Mouse (Mus musculus) myocyte (in vitro differentiated cells): Measurements from ENCODE around the gene Zfp36l1. TPM values are rescaled to one million over a fixed set of nuclear protein-coding genes. Genes with fewer than 3 reads are reported as not detected.

Experiments
- H3K27me3 ChIP-seq: one replicate; pipeline ENCODE4 v1.6.1; 2011; ENCODE audit not compliant: control insufficient read depth, insufficient read depth, insufficient read length
- H3K36me3 ChIP-seq: one replicate; pipeline ENCODE4 v1.6.1; 2011; ENCODE audit not compliant: control insufficient read depth, insufficient read depth
- H3K4me2 ChIP-seq: one replicate; pipeline ENCODE4 v1.6.1; 2011; ENCODE audit warnings: low read depth, control low read depth
- H3K4me3 ChIP-seq: one replicate; pipeline ENCODE4 v1.5.1; 2011; ENCODE audit warnings: mild to moderate bottlenecking, control low read depth, moderate library complexity
- H3K79me2 ChIP-seq: one replicate; pipeline ENCODE4 v1.6.1; 2011; ENCODE audit not compliant: control insufficient read depth, insufficient read depth
- H3ac ChIP-seq: one replicate; pipeline ENCODE4 v1.6.1; 2011; ENCODE audit not compliant: control insufficient read depth, insufficient read length
- CEBPB ChIP-seq: IDR thresholded peaks from 2 replicates; pipeline ENCODE4 v1.6.1; 2011; ENCODE audit warnings: mild to moderate bottlenecking, moderate library complexity; ENCODE audit not compliant: poor library complexity, insufficient read depth, severe bottlenecking
- E2F4 ChIP-seq: IDR thresholded peaks from one replicate; pipeline ENCODE4 v1.6.1; 2011; ENCODE audit warnings: mild to moderate bottlenecking, control low read depth, moderate library complexity; ENCODE audit not compliant: insufficient read depth
- MAX ChIP-seq: IDR thresholded peaks from one replicate; pipeline ENCODE4 v1.6.1; 2011; ENCODE audit warnings: low read depth, mild to moderate bottlenecking, control low read depth
- MYOD1 ChIP-seq, 3 experiments: IDR thresholded peaks; one replicate each; pipeline ENCODE4 v1.6.1; 2011; ENCODE audit warnings: control low read depth in 2 of 3, low read depth in 2 of 3, mild to moderate bottlenecking in 2 of 3, moderate library complexity in 1 of 3; ENCODE audit not compliant: insufficient read length in 2 of 3, control insufficient read depth in 1 of 3
- MYOG ChIP-seq, 3 experiments: IDR thresholded peaks; one replicate each; pipeline ENCODE4 v1.6.1; 2011; ENCODE audit warnings: control low read depth in 2 of 3, low read depth in 2 of 3, mild to moderate bottlenecking in 2 of 3; ENCODE audit not compliant: insufficient read length in 2 of 3, control insufficient read depth in 1 of 3, insufficient read depth in 1 of 3
- POLR2A ChIP-seq: IDR thresholded peaks from one replicate; pipeline ENCODE4 v1.6.1; 2011; ENCODE audit warnings: low read depth, mild to moderate bottlenecking, control low read depth, moderate library complexity; ENCODE audit not compliant: insufficient read length
- POLR2AphosphoS2 ChIP-seq: IDR thresholded peaks from one replicate; pipeline ENCODE4 v1.6.1; 2011; ENCODE audit warnings: low read depth, control low read depth; ENCODE audit not compliant: insufficient read length
- REST ChIP-seq: IDR thresholded peaks from one replicate; pipeline ENCODE4 v1.6.1; 2011; ENCODE audit warnings: mild to moderate bottlenecking, control low read depth, moderate library complexity; ENCODE audit not compliant: insufficient read depth, insufficient read length
- SRF ChIP-seq: IDR thresholded peaks from one replicate; pipeline ENCODE4 v1.6.1; 2011; ENCODE audit warnings: low read depth; ENCODE audit not compliant: control insufficient read depth, insufficient read length
- TCF12 ChIP-seq: IDR thresholded peaks from one replicate; pipeline ENCODE4 v1.6.1; 2011; ENCODE audit warnings: mild to moderate bottlenecking, control low read depth; ENCODE audit not compliant: poor library complexity, insufficient read depth, severe bottlenecking
- TCF3 ChIP-seq: IDR thresholded peaks from one replicate; pipeline ENCODE4 v1.6.1; 2011; ENCODE audit warnings: low read depth, control low read depth; ENCODE audit not compliant: insufficient read length
- USF1 ChIP-seq: IDR thresholded peaks from one replicate; pipeline ENCODE4 v1.6.1; 2011; ENCODE audit warnings: low read depth, mild to moderate bottlenecking, control low read depth, moderate library complexity
- polyA plus RNA-seq: library from polyadenylated mRNA; unstranded; fragments of >200 nt; fragmentation: generic; extraction: Trizol; gene quantifications from one replicate; pipeline ENCODE4 v1.2.1, GENCODE M21; 2012; ENCODE audit warnings: missing spikeins

Gene Zfp36l1
- polyA plus RNA-seq, 1 experiment: 35.7 TPM

DNA sequence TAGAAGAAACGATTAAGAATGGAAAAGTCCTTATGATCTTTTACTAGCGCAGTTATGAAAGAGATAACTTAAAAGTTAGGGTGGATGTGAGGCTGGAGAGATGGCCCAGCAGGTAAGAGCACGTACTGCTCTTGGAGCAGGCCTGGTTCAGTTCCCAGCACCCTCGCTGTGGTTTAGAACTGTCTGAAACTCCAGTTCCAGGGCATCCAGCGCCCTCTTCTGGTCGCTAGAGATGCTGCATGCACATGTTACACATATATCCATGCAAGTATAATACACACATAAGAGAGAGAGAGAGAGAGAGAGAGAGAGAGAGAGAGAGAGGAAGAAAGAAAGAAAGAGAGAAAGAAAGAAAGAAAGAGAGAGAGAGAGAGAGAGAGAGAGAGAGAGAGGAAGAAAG is 40.3 kb upstream of the Zfp36l1 start:
- no peak for TF ChIP-seq MYOD1 (IDR thresholded peaks at IDR 0.05; ENCODE audit: control insufficient read depth in 1 of 3, insufficient read length in 2 of 3, low read depth in 2 of 3)
- Histone ChIP-seq H3K79me2 (no peaks in the 10 kb centered on the region), H3ac (no peak overlapping the region), H3K36me3 (no peaks in the 10 kb centered on the region), H3K4me2 (no peak overlapping the region), H3K27me3 (no peaks in the 10 kb centered on the region), H3K4me3 (no peak overlapping the region)

DNA sequence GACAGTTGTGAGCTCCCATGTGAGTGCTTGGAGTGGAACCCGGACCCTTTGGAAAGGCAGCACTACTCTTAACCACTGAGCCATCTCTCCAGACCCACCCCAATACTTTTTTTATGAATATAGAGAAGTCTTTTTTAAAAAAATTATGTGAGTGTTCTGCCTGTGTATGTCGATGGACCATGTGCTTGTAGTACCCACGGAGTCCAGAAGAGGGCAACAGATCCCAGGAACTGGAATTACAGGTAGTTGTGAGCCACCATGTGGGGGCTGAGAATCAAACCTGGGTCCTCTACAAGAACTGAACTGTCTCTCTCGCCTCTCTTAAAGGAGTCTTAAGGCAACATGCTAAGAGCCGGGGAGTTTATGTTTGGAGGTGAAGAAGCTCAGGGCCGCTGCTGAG is 39.0 kb upstream of the Zfp36l1 start:
- H3K4me3 ChIP-seq: no peak overlapping the region
- no peak for TF ChIP-seq CEBPB
- no peak for TF ChIP-seq E2F4
- TF ChIP-seq MYOD1 (IDR thresholded peaks at IDR 0.05; ENCODE audit: control insufficient read depth in 1 of 3, insufficient read length in 2 of 3, low read depth in 2 of 3): no peak
- TF ChIP-seq TCF12: no peak
- TF ChIP-seq TCF3: no peak
- TF ChIP-seq USF1: no peak

DNA sequence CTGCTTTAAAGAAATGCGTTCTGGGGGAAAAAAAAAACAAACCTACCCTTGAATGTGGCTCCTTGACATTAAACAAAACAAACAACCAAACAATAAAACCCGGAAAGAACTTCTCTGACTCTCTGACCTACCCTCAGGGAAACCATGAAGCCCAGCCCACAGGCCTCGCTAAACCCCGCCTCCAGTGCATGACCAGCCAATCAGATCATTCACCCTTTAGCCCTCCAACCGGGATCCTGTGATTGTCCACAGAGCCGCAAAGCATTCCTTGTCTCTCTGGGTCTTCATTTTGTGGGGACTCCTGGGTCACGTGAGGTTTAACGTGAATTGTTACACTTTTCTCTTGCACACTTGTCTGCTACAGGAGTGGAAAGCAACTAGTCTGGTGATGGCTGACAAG is 37.8 kb upstream of the Zfp36l1 start:
- no peak overlapping the region for H3K4me3 ChIP-seq
- TF ChIP-seq MYOG (IDR thresholded peaks at IDR 0.05; ENCODE audit: control insufficient read depth in 1 of 3, insufficient read depth in 1 of 3, insufficient read length in 2 of 3, low read depth in 2 of 3) (no peak), MYOD1 (IDR thresholded peaks at IDR 0.05; ENCODE audit: control insufficient read depth in 1 of 3, insufficient read length in 2 of 3, low read depth in 2 of 3) (no peak), POLR2AphosphoS2 (no peak), POLR2A (no peak), CEBPB (no peak), USF1 (no peak), E2F4 (no peak), REST (no peak), TCF3 (no peak), SRF (no peak), MAX (no peak), TCF12 (no peak)
- no peaks in the 10 kb centered on the region for H3K36me3 ChIP-seq
- H3ac ChIP-seq: no peak overlapping the region
- no peaks in the 10 kb centered on the region for H3K79me2 ChIP-seq
- H3K4me2 ChIP-seq: no peak overlapping the region
- H3K27me3 ChIP-seq: no peaks in the 10 kb centered on the region

More for the DNA sequence above, 39.0 kb upstream of the Zfp36l1 start:
- H3K27me3 ChIP-seq: no peaks in the 10 kb centered on the region
- H3K79me2 ChIP-seq: no peaks in the 10 kb centered on the region
- no peaks in the 10 kb centered on the region for H3K36me3 ChIP-seq
- H3ac ChIP-seq: no peak overlapping the region
- H3K4me2 ChIP-seq: no peak overlapping the region

DNA sequence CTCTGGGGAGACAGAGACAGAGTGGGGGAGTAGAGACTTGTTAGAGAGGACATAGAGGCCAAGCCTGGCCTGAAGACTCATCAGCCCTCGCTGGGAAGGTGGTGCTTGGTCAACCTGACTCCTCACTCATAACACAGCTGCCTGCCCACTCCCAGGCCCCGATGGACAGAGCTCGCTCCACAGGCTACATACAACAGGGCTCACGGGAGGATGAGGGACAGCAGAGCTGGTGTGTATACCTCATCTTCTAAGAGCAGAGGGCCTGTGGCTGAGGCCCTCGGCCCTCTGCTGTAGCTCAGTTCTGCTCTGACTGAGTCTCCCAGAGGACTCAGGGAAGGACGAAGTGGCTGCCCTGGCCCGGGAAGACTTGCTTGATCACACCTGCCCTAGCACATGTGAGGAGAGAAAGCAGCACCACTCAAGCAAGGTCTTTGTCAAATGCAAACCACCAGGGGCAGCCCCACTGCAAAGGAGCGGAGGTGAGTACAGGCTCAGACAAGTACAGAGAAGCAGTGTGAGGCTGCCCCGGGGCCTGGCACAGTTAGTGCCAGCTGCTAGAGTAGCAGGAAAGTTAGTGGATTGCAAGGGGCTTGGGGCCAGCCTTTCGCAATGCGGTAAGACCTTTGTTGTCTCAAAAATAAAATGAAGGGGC is 34.9 kb upstream of the Zfp36l1 start:
- TF ChIP-seq MAX (no peak), E2F4 (no peak), SRF (no peak), MYOG (IDR thresholded peaks at IDR 0.05; ENCODE audit: control insufficient read depth in 1 of 3, insufficient read depth in 1 of 3, insufficient read length in 2 of 3, low read depth in 2 of 3) (no peak), REST (no peak), MYOD1 (IDR thresholded peaks at IDR 0.05; ENCODE audit: control insufficient read depth in 1 of 3, insufficient read length in 2 of 3, low read depth in 2 of 3) (no peak), POLR2A (no peak), TCF3 (no peak)
- no peaks in the 10 kb centered on the region for H3K79me2 ChIP-seq
- no peak overlapping the region for H3K4me3 ChIP-seq
- no peak overlapping the region for H3K4me2 ChIP-seq
- no peaks in the 10 kb centered on the region for H3K27me3 ChIP-seq
- H3ac ChIP-seq: no peak overlapping the region
- no peaks in the 10 kb centered on the region for H3K36me3 ChIP-seq

DNA sequence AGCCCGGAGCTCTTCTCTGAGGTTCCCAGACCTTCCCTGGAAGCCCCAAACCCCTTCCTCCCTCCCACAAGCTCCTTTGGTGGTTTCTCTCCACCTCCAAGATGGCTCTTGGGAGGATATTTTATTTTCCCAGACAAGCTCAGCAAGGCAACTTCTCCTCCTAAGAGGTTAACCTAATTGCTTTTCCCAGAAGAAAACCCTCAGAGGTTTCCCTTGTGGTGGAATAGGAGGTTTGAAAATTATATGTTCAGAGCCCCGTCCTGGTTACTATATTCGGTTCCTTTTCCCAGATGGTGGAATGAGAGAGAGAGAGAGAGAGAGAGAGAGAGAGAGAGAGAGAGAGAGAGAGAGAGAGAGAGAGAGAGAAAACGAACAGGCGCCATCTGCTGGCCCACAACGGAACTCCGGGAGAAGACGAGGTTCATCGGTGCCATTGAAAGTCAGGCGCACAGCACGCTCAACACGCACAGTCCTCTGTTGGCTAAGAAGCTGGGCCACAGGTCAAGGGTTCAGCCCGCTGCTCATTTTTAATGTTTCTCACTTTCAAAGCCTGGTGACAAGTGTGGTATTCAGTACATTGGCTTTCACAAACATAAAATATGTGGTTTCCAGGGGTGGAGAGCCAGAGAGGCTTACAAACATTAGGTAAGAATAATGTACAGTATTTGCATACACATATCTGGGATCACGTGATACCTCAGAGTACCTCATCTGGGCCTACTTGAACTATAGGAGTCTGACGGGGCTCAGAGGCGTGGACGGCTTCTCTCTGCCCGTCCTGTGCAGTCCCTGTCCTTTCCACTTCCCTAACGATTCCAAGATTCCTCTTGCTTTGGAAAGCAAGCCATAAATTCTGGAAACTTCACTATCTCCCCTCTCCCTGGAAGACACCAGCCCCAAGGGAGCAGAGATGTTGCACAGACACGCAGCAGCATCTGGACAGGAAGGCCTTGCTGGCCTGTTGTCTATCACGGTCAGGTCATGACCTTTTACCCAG is 33.7 kb upstream of the Zfp36l1 start:
- Histone ChIP-seq H3ac (no peak overlapping the region), H3K4me2 (peak overlapping the region; percentile 42), H3K4me3 (no peak overlapping the region), H3K36me3 (no peaks in the 10 kb centered on the region), H3K79me2 (no peaks in the 10 kb centered on the region), H3K27me3 (no peaks in the 10 kb centered on the region)
- TF ChIP-seq SRF (no peak), REST (no peak), USF1 (no peak), TCF12 (no peak), MYOG (IDR thresholded peaks at IDR 0.05; ENCODE audit: control insufficient read depth in 1 of 3, insufficient read depth in 1 of 3, insufficient read length in 2 of 3, low read depth in 2 of 3) (no peak), POLR2A (no peak), CEBPB (no peak), POLR2AphosphoS2 (no peak), MAX (no peak), E2F4 (no peak), TCF3 (no peak), MYOD1 (IDR thresholded peaks at IDR 0.05; ENCODE audit: control insufficient read depth in 1 of 3, insufficient read length in 2 of 3, low read depth in 2 of 3) (no peak)
